Mouse (Mus musculus) heart, adult 2 months (tissue): ENCODE data around the gene Taf5l. TPM values are rescaled to one million over a fixed set of nuclear protein-coding genes. Genes with fewer than 3 reads are reported as not detected.

Experiments used
- DNase-seq, 2 experiments: peaks; one replicate each; pipeline ENCODE4 v3.0.0; 2021
- H3K27ac ChIP-seq: fragments of 200-600 bp; 2 replicates; pipeline ENCODE4 v1.8.1; 2022
- H3K27me3 ChIP-seq: fragments of 200-500 bp; 2 replicates; pipeline ENCODE4 v1.6.1; 2012; ENCODE audit warnings: mild to moderate bottlenecking, low read length, inconsistent platforms, mixed read lengths; ENCODE audit not compliant: control insufficient read depth, insufficient read depth
- H3K36me3 ChIP-seq: fragments of 200-500 bp; 2 replicates; pipeline ENCODE4 v1.6.1; 2012; ENCODE audit warnings: low read length, inconsistent platforms; ENCODE audit not compliant: control insufficient read depth, insufficient read depth
- H3K4me1 ChIP-seq: fragments of 200-500 bp; 2 replicates; pipeline ENCODE4 v1.6.1; 2011; ENCODE audit warnings: low read length; ENCODE audit not compliant: control insufficient read depth, insufficient read depth
- H3K4me3 ChIP-seq: fragments of 200-600 bp; 2 replicates; pipeline ENCODE4 v1.8.1; 2022
- H3K79me2 ChIP-seq: fragments of 200-500 bp; replicated peaks from 2 replicates; pipeline ENCODE4 v1.6.1; 2012; ENCODE audit warnings: mild to moderate bottlenecking, inconsistent platforms, low read length, moderate library complexity, mixed read lengths; ENCODE audit not compliant: control insufficient read depth, insufficient read depth
- H3K9ac ChIP-seq: fragments of 200-500 bp; 2 replicates; pipeline ENCODE4 v1.6.1; 2012; ENCODE audit warnings: low read depth, mild to moderate bottlenecking, control low read depth, inconsistent platforms, low read length, mixed read lengths
- CTCF ChIP-seq: fragments of 200-600 bp; IDR thresholded peaks from 2 replicates; pipeline ENCODE4 v1.8.1; 2022; ENCODE audit warnings: antibody characterized with exemption, mild to moderate bottlenecking, moderate library complexity
- EP300 ChIP-seq: fragments of 200-500 bp; IDR thresholded peaks from 2 replicates; pipeline ENCODE4 v1.6.1; 2011; ENCODE audit warnings: low read depth, low read length, control low read depth; ENCODE audit not compliant: insufficient read depth
- POLR2A ChIP-seq: fragments of 200-500 bp; IDR thresholded peaks from 2 replicates; pipeline ENCODE4 v1.6.1; 2011; ENCODE audit warnings: mild to moderate bottlenecking, low read depth, low read length, control low read depth; ENCODE audit not compliant: insufficient read depth
- WGBS: fragments of 180-500 bp; shearing (Covaris S2); methylation state at CpG from one replicate; pipeline ENCODE4 v1.1.7; 2018; 5-methylcytosine and 5-hydroxymethylcytosine counted together
- intact Hi-C: fragments of 180-260 bp; cut with DNase I; formaldehyde crosslinking; loops from one replicate; pipeline ENCODE4 v1.15.1; 2025
- microRNA-seq, 2 experiments: library from miRNA; unstranded; fragments of <30 nt; microRNA quantifications; one replicate each; pipeline ENCODE4 v1.2.0; 2021
- polyA plus RNA-seq: library from polyadenylated mRNA; depleted of rRNA; stranded (reverse); fragments of >200 nt; gene quantifications from 2 replicates; pipeline ENCODE4 v1.2.3, GENCODE M21; 2012; rRNA removed
- total RNA-seq, 2 experiments: library from RNA; stranded (reverse); gene quantifications; 2 replicates each; pipeline ENCODE4 v1.2.3; 2021

The Taf5l gene
- total and polyA plus RNA-seq, 3 experiments = 12.0 to 17.7 (median 13.2) TPM

GRCm38 (mm10) chr8:123950077-123950802, 71.0 kb downstream of the Taf5l start:
- Histone ChIP-seq H3K4me1 (no peaks in the 10 kb centered on the region), H3K79me2 (no peaks in the 10 kb centered on the region), H3K36me3 (no peaks in the 10 kb centered on the region), H3K9ac (peak overlapping the region; percentile 76; the same call in 1 of the 2 replicates), H3K27ac (peak overlapping the region; percentile 82), H3K4me3 (peak overlapping the region; percentile 98), H3K27me3 (no peaks in the 10 kb centered on the region)
- intact Hi-C loops = loop anchor here (2.0 kb wide), 1 partner anchor 33 kb away; the partner anchor contains the start of gene Abcb10
- peak; percentile 52 to 61 for DNase-seq
- WGBS = 33% methylated on average over 10 of the region's 10 CpGs
- TF ChIP-seq CTCF (peak; percentile 86), EP300 (no peak), POLR2A (no peak)

DNA sequence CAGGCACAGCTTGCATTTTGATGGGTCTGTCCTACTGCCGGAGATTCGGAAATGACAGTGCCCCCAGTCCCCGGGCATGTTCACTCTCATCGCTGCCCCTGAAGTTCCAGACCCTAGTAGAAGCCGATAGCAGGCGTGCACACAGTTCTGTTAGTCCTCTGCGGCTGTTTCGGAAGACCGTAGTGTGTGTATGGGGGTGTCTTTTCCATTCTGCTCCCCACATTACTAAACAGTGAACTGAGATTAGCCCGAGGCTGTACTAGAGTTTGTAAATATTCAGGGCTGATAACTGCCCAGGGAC, 71.6 kb downstream of the Taf5l start:
- Histone ChIP-seq H3K4me1 (no peaks in the 10 kb centered on the region), H3K9ac (peak overlapping the region; percentile 76), H3K36me3 (no peaks in the 10 kb centered on the region), H3K4me3 (peak overlapping the region; percentile 98), H3K79me2 (no peaks in the 10 kb centered on the region), H3K27me3 (no peaks in the 10 kb centered on the region), H3K27ac (peak overlapping the region; percentile 82)
- intact Hi-C loops = loop anchor here (2.0 kb wide), 1 partner anchor 71 kb away; the partner anchor contains the start of genes Taf5l and Urb2
- TF ChIP-seq CTCF (no peak), EP300 (no peak), POLR2A (no peak)
- WGBS = under 1% methylated on average over 10 of the region's 10 CpGs
- no peak for DNase-seq

DNA sequence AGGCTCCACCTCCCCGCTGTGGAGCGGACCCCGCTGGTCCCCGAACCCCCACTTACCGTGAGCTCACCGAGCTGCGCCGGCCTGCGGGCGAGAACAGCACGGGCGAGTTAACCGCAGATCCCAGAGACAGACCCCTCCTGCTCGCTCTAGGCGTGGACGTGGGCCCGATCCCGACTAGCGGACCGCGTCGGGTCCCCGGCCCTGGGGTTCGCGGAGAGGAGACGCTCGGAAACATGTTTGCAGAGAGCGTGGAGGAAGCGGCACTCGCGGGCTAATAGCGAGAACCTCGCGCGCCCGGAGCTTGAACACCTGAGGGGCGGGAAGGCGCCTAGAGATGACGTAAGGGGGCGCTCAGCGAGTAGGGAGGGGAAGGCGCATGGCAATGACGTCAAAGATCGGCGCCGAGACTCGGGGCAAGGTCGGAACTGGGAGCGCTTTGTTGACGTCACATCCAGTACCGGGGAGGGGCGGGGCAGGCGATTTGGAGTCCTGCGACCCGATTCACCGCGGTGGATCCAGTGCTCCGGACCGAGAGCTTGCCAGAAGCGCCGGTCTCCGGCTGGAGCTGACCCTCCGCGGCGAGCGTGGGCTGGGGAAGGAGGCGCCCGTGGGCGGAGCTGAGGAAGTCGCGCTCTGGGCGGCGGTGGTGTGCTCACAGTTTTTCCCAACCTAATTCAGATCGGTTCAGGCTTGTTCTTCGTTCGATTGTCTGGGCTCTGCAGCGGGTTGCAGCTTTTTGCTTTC, 72.1 kb downstream of the Taf5l start, which contains the start of gene Nup133:
TSS of gene Nup133 (minus strand) at position 324 of the 744 bp plus-strand sequence.
- DNase-seq = peak; percentile 98 to 100
- peak within 1 kb of the TSS; percentile 98 for H3K4me3 ChIP-seq
- under 1% methylated on average over 77 of the region's 77 CpGs for whole genome bisulfite sequencing
- H3K27me3 ChIP-seq = no peaks in the 10 kb centered on the region
- peak within 1 kb of the TSS; percentile 76 for H3K9ac ChIP-seq
- H3K4me1 ChIP-seq = no peaks in the 10 kb centered on the region
- no peaks in the 10 kb centered on the region for H3K36me3 ChIP-seq
- intact Hi-C loops = loop anchor here (2.0 kb wide), 1 partner anchor 72 kb away; the partner anchor contains the start of genes Taf5l and Urb2
- H3K79me2 ChIP-seq = no peaks in the 10 kb centered on the region
- TF ChIP-seq EP300 = peak; percentile 71; the same call in 1 of the 2 replicates
- TF ChIP-seq CTCF = no peak
- TF ChIP-seq POLR2A = peak; percentile 69
- H3K27ac ChIP-seq = peak within 1 kb of the TSS; percentile 82

Small RNA genes lying within 50 kb of the gene (microRNA-seq; reads per million reads assigned to microRNA genes)
- 0 to 0.39 reads per million in 2 experiments for gene Mir1967

Other genes with a start within 250 kb of the Taf5l start
- 1 to 10 TPM; 7.7 to 8.4 TPM for gene Rab4a, start 215.4 kb downstream of the Taf5l start, total RNA-seq
- gene Rab4a, start 215.4 kb downstream of the Taf5l start, polyA plus RNA-seq = 10.6 and 12.7 TPM in 2 replicates
- under 1 TPM; 0.68 to 0.81 TPM for gene Ccsap, start 161.2 kb downstream of the Taf5l start, total RNA-seq
- 0.18 and 0.70 TPM in 2 replicates for gene Ccsap, start 161.2 kb downstream of the Taf5l start, polyA plus RNA-seq
- 100 to 1,000 TPM; 229 to 294 TPM for gene Acta1, start 126.6 kb downstream of the Taf5l start, total RNA-seq
- gene Acta1, start 126.6 kb downstream of the Taf5l start, polyA plus RNA-seq = 1,051 and 1,757 TPM in 2 replicates
- 10 to 100 TPM in 1 of 2 experiments, 1 to 10 TPM in 1; 9.9 to 10.8 TPM for gene Nup133, start 72.1 kb downstream of the Taf5l start, total RNA-seq
- 7.2 and 12.3 TPM in 2 replicates for gene Nup133, start 72.1 kb downstream of the Taf5l start, polyA plus RNA-seq
- gene Abcb10, start 38.3 kb downstream of the Taf5l start, total RNA-seq = 10 to 100 TPM; 40.2 to 44.2 TPM
- gene Abcb10, start 38.3 kb downstream of the Taf5l start, polyA plus RNA-seq = 19.1 and 27.6 TPM in 2 replicates
- gene Urb2, start 111 bp upstream of the Taf5l start, total RNA-seq = 1 to 10 TPM; 6.2 to 6.3 TPM
- gene Urb2, start 111 bp upstream of the Taf5l start, polyA plus RNA-seq = 2.6 and 3.5 TPM in 2 replicates
- 10 to 100 TPM; 35.2 to 42.9 TPM for gene Galnt2, start 210.0 kb upstream of the Taf5l start, total RNA-seq
- 3.7 and 8.8 TPM in 2 replicates for gene Galnt2, start 210.0 kb upstream of the Taf5l start, polyA plus RNA-seq